Mouse (Mus musculus) myocyte (in vitro differentiated cells): ENCODE measurements around the gene Dnajc15. TPM values are rescaled to one million over a fixed set of nuclear protein-coding genes. Genes with fewer than 3 reads are reported as not detected.
A peak's percentile ranks its signal among the peaks of the same experiment; 100 is the strongest.
"Not testable (repeated sequence)": the region's sequence is repeated elsewhere in the genome, so short reads cannot be mapped to it uniquely, and the experiment has no call there.

Experiments
- H3K27me3 ChIP-seq: one replicate; pipeline ENCODE4 v1.6.1; 2011; ENCODE audit not compliant: control insufficient read depth, insufficient read depth, insufficient read length
- H3K36me3 ChIP-seq: one replicate; pipeline ENCODE4 v1.6.1; 2011; ENCODE audit not compliant: control insufficient read depth, insufficient read depth
- H3K4me2 ChIP-seq: one replicate; pipeline ENCODE4 v1.6.1; 2011; ENCODE audit warnings: low read depth, control low read depth
- H3K4me3 ChIP-seq: one replicate; pipeline ENCODE4 v1.5.1; 2011; ENCODE audit warnings: mild to moderate bottlenecking, control low read depth, moderate library complexity
- H3K79me2 ChIP-seq: one replicate; pipeline ENCODE4 v1.6.1; 2011; ENCODE audit not compliant: control insufficient read depth, insufficient read depth
- H3ac ChIP-seq: one replicate; pipeline ENCODE4 v1.6.1; 2011; ENCODE audit not compliant: control insufficient read depth, insufficient read length
- CEBPB ChIP-seq: IDR thresholded peaks from 2 replicates; pipeline ENCODE4 v1.6.1; 2011; ENCODE audit warnings: mild to moderate bottlenecking, moderate library complexity; ENCODE audit not compliant: poor library complexity, insufficient read depth, severe bottlenecking
- E2F4 ChIP-seq: IDR thresholded peaks from one replicate; pipeline ENCODE4 v1.6.1; 2011; ENCODE audit warnings: mild to moderate bottlenecking, control low read depth, moderate library complexity; ENCODE audit not compliant: insufficient read depth
- MAX ChIP-seq: IDR thresholded peaks from one replicate; pipeline ENCODE4 v1.6.1; 2011; ENCODE audit warnings: low read depth, mild to moderate bottlenecking, control low read depth
- MYOD1 ChIP-seq, 3 experiments: IDR thresholded peaks; one replicate each; pipeline ENCODE4 v1.6.1; 2011; ENCODE audit warnings: control low read depth in 2 of 3, low read depth in 2 of 3, mild to moderate bottlenecking in 2 of 3, moderate library complexity in 1 of 3; ENCODE audit not compliant: insufficient read length in 2 of 3, control insufficient read depth in 1 of 3
- MYOG ChIP-seq, 3 experiments: IDR thresholded peaks; one replicate each; pipeline ENCODE4 v1.6.1; 2011; ENCODE audit warnings: control low read depth in 2 of 3, low read depth in 2 of 3, mild to moderate bottlenecking in 2 of 3; ENCODE audit not compliant: insufficient read length in 2 of 3, control insufficient read depth in 1 of 3, insufficient read depth in 1 of 3
- POLR2A ChIP-seq: IDR thresholded peaks from one replicate; pipeline ENCODE4 v1.6.1; 2011; ENCODE audit warnings: low read depth, mild to moderate bottlenecking, control low read depth, moderate library complexity; ENCODE audit not compliant: insufficient read length
- POLR2AphosphoS2 ChIP-seq: IDR thresholded peaks from one replicate; pipeline ENCODE4 v1.6.1; 2011; ENCODE audit warnings: low read depth, control low read depth; ENCODE audit not compliant: insufficient read length
- REST ChIP-seq: IDR thresholded peaks from one replicate; pipeline ENCODE4 v1.6.1; 2011; ENCODE audit warnings: mild to moderate bottlenecking, control low read depth, moderate library complexity; ENCODE audit not compliant: insufficient read depth, insufficient read length
- SRF ChIP-seq: IDR thresholded peaks from one replicate; pipeline ENCODE4 v1.6.1; 2011; ENCODE audit warnings: low read depth; ENCODE audit not compliant: control insufficient read depth, insufficient read length
- TCF12 ChIP-seq: IDR thresholded peaks from one replicate; pipeline ENCODE4 v1.6.1; 2011; ENCODE audit warnings: mild to moderate bottlenecking, control low read depth; ENCODE audit not compliant: poor library complexity, insufficient read depth, severe bottlenecking
- TCF3 ChIP-seq: IDR thresholded peaks from one replicate; pipeline ENCODE4 v1.6.1; 2011; ENCODE audit warnings: low read depth, control low read depth; ENCODE audit not compliant: insufficient read length
- USF1 ChIP-seq: IDR thresholded peaks from one replicate; pipeline ENCODE4 v1.6.1; 2011; ENCODE audit warnings: low read depth, mild to moderate bottlenecking, control low read depth, moderate library complexity
- polyA plus RNA-seq: library from polyadenylated mRNA; unstranded; fragments of >200 nt; fragmentation: generic; extraction: Trizol; gene quantifications from one replicate; pipeline ENCODE4 v1.2.1, GENCODE M21; 2012; ENCODE audit warnings: missing spikeins

Gene Dnajc15
- polyA plus RNA-seq, 1 experiment = 74.7 TPM

GRCm38 (mm10) chr14:77889911-77890310, 15.0 kb upstream of the Dnajc15 start:
- Histone ChIP-seq H3K4me2 (no peak overlapping the region), H3K36me3 (no peaks in the 10 kb centered on the region), H3ac (no peak overlapping the region), H3K4me3 (no peak overlapping the region), H3K27me3 (no peaks in the 10 kb centered on the region), H3K79me2 (no peaks in the 10 kb centered on the region)
- TF ChIP-seq POLR2A (no peak), MAX (no peak), CEBPB (no peak), SRF (no peak), MYOD1 (IDR thresholded peaks at IDR 0.05; ENCODE audit: control insufficient read depth in 1 of 3, insufficient read length in 2 of 3, low read depth in 2 of 3) (no peak), MYOG (IDR thresholded peaks at IDR 0.05; ENCODE audit: control insufficient read depth in 1 of 3, insufficient read depth in 1 of 3, insufficient read length in 2 of 3, low read depth in 2 of 3) (no peak), REST (no peak), TCF3 (no peak), E2F4 (no peak), POLR2AphosphoS2 (no peak), USF1 (no peak), TCF12 (no peak)

GRCm38 (mm10) chr14:77886941-77887340, 12.0 kb upstream of the Dnajc15 start:
- Histone ChIP-seq H3ac (no peak overlapping the region), H3K27me3 (no peaks in the 10 kb centered on the region), H3K36me3 (no peaks in the 10 kb centered on the region), H3K79me2 (no peaks in the 10 kb centered on the region), H3K4me2 (peak overlapping the region; percentile 56), H3K4me3 (no peak overlapping the region)
- no peak for TF ChIP-seq POLR2A
- TF ChIP-seq USF1 = no peak
- TF ChIP-seq TCF12 = no peak

- H3ac ChIP-seq = no peak overlapping the region
- H3K27me3 ChIP-seq = no peaks in the 10 kb centered on the region
- H3K4me2 ChIP-seq = peak overlapping the region; percentile 56
- no peak for TF ChIP-seq MAX
- TF ChIP-seq TCF12 = no peak
- no peaks in the 10 kb centered on the region for H3K79me2 ChIP-seq
- H3K36me3 ChIP-seq = no peaks in the 10 kb centered on the region
- H3K4me3 ChIP-seq = no peak overlapping the region
Measured at GRCm38 (mm10) chr14:77886376-77886775, 11.5 kb upstream of the Dnajc15 start.

GRCm38 (mm10) chr14:77882669-77883068, 7.7 kb upstream of the Dnajc15 start:
- Histone ChIP-seq H3K4me3 (no peak overlapping the region), H3K79me2 (no peaks in the 10 kb centered on the region), H3ac (no peak overlapping the region), H3K4me2 (no peak overlapping the region), H3K27me3 (no peaks in the 10 kb centered on the region), H3K36me3 (no peaks in the 10 kb centered on the region)
- TF ChIP-seq TCF12 = no peak

- TF ChIP-seq MYOG (IDR thresholded peaks at IDR 0.05; ENCODE audit: control insufficient read depth in 1 of 3, insufficient read depth in 1 of 3, insufficient read length in 2 of 3, low read depth in 2 of 3) (no peak), MAX (no peak), USF1 (peak; percentile 76), CEBPB (no peak), TCF3 (peak; percentile 14), TCF12 (no peak), POLR2AphosphoS2 (no peak), MYOD1 (IDR thresholded peaks at IDR 0.05; ENCODE audit: control insufficient read depth in 1 of 3, insufficient read length in 2 of 3, low read depth in 2 of 3) (peak in 1 of 3 experiments; percentile 34)
Measured at GRCm38 (mm10) chr14:77881998-77882397, 7.1 kb upstream of the Dnajc15 start.

GRCm38 (mm10) chr14:77877876-77878275, 3.0 kb upstream of the Dnajc15 start:
- peaks cover 13% of the 10 kb centered on the region for H3K79me2 ChIP-seq
- not testable (repeated sequence) for H3K27me3 ChIP-seq, H3K4me2 ChIP-seq, H3K36me3 ChIP-seq, H3K4me3 ChIP-seq, H3ac ChIP-seq

More at GRCm38 (mm10) chr14:77881998-77882397, 7.1 kb upstream of the Dnajc15 start:
- H3K4me3 ChIP-seq = no peak overlapping the region
- no peaks in the 10 kb centered on the region for H3K27me3 ChIP-seq
- H3K79me2 ChIP-seq = no peaks in the 10 kb centered on the region
- H3K36me3 ChIP-seq = no peaks in the 10 kb centered on the region
- peak overlapping the region; percentile 57 for H3K4me2 ChIP-seq
- H3ac ChIP-seq = no peak overlapping the region
